ENCODE assay signal across 8 mouse cellular contexts in genomic region chr7:27228865-27229264, GRCm38 (mm10). TPM values are rescaled to one million over a fixed set of nuclear protein-coding genes. Genes with fewer than 3 reads are reported as not detected.
A peak's percentile ranks its signal among the peaks of the same experiment; 100 is the strongest.
DNase-seq lines count a peak whose midpoint lies in the region; ATAC-seq lines count a peak whose summit lies in the region.

No protein-coding gene starts in this region.

- peak overlapping the region; percentile 93 for H3K4me2 ChIP-seq in heart, embryonic 13.5 days
- H3K4me2 ChIP-seq in hindbrain, embryonic 12.5 days (replicated peaks): peak overlapping the region; percentile 90

- H3K4me3 ChIP-seq in heart, embryonic 13.5 days: peak overlapping the region; percentile 87
- peak overlapping the region; percentile 91 for H3K4me3 ChIP-seq in hindbrain, embryonic 12.5 days
- peak overlapping the region; percentile 80 for H3K4me3 ChIP-seq in midbrain, embryonic 10.5 days

- H3K27ac ChIP-seq in heart, embryonic 13.5 days (replicated peaks): peak overlapping the region; percentile 89
- peak overlapping the region; percentile 89 for H3K27ac ChIP-seq in hindbrain, embryonic 12.5 days
- peak overlapping the region; percentile 92 for H3K27ac ChIP-seq in midbrain, embryonic 10.5 days (replicated peaks)

- no peaks in the 10 kb centered on the region for H3K9me3 ChIP-seq in heart, embryonic 13.5 days
- no peaks in the 10 kb centered on the region for H3K9me3 ChIP-seq in hindbrain, embryonic 12.5 days (replicated peaks)
- H3K9me3 ChIP-seq in midbrain, embryonic 10.5 days (replicated peaks): no peaks in the 10 kb centered on the region

- intact Hi-C loops in heart, postnatal 36 days (cut with DNase I): no loop called here

- no peak for ATAC-seq in heart, embryonic 13.5 days (ENCODE audit: extremely low read depth, insufficient number of reproducible peaks, low FRiP score, low TSS enrichment)
- ATAC-seq in hindbrain, embryonic 12.5 days (ENCODE audit: low FRiP score): no peak

- H3K27me3 ChIP-seq in heart, embryonic 13.5 days (replicated peaks): no peaks in the 10 kb centered on the region
- no peaks in the 10 kb centered on the region for H3K27me3 ChIP-seq in hindbrain, embryonic 12.5 days
- no peaks in the 10 kb centered on the region for H3K27me3 ChIP-seq in midbrain, embryonic 10.5 days (ENCODE audit: low read depth, poor library complexity, severe bottlenecking)

- 20% methylated on average over 6 of the region's 6 CpGs for WGBS in heart, embryonic 13.5 days
- 15% methylated on average over 6 of the region's 6 CpGs for WGBS in hindbrain, embryonic 12.5 days
- WGBS in midbrain, embryonic 10.5 days: 22% methylated on average over 6 of the region's 6 CpGs

- no peak for DNase-seq in heart, postnatal 36 days
- peak; percentile 9 for DNase-seq in T-cell, adult 2 months (ENCODE audit: low spot score)
- DNase-seq in midbrain, embryonic 10.5 days (ENCODE audit: low spot score): no peak
- DNase-seq in right cerebral cortex, postnatal 10 days (ENCODE audit: low spot score in 2 of 2): no peak
- no peak for DNase-seq in right cerebral cortex, postnatal 36 days (ENCODE audit: low spot score in 2 of 2)
- no peak for DNase-seq in embryo, embryonic 11 days

- peaks cover 57% of the 10 kb centered on the region for H3K4me1 ChIP-seq in heart, embryonic 13.5 days
- peaks cover 52% of the 10 kb centered on the region for H3K4me1 ChIP-seq in hindbrain, embryonic 12.5 days
- H3K4me1 ChIP-seq in midbrain, embryonic 10.5 days: peaks cover 67% of the 10 kb centered on the region

- peak overlapping the region; percentile 85 for H3K9ac ChIP-seq in heart, embryonic 13.5 days
- H3K9ac ChIP-seq in hindbrain, embryonic 12.5 days: peak overlapping the region; percentile 87

- no peaks in the 10 kb centered on the region for H3K36me3 ChIP-seq in heart, embryonic 13.5 days
- no peaks in the 10 kb centered on the region for H3K36me3 ChIP-seq in hindbrain, embryonic 12.5 days
- peaks cover 6% of the 10 kb centered on the region; the same call in 1 of the 2 replicates for H3K36me3 ChIP-seq in midbrain, embryonic 10.5 days

RNA-seq across cellular contexts. Expression of gene Itpkc, which starts 0.4 kb away (rescaled TPM):
- polyA plus RNA-seq in heart, embryonic 13.5 days (2015; fragmentation: Nextera tagmentation; extraction: Ambion mirVana): 2.3 and 3.3 TPM in 2 replicates
- total RNA-seq in heart, postnatal 36 days (2021): 1 to 10 TPM; 5.1 to 5.6 TPM
- polyA plus RNA-seq in hindbrain, embryonic 12.5 days (2016; fragmentation: Nextera tagmentation; extraction: Ambion mirVana): 10.2 and 10.7 TPM in 2 replicates
- 5.3 and 5.9 TPM in 2 replicates for polyA plus RNA-seq in midbrain, embryonic 10.5 days (2016; fragmentation: Nextera tagmentation; extraction: Ambion mirVana)

RNA-seq across cellular contexts. Expression of gene Coq8b, which starts 4.0 kb away (rescaled TPM):
- 10.2 and 12.0 TPM in 2 replicates for polyA plus RNA-seq in heart, embryonic 13.5 days (2015; fragmentation: Nextera tagmentation; extraction: Ambion mirVana)
- total RNA-seq in heart, postnatal 36 days (2021): 10 to 100 TPM in 1 of 2 experiments, 1 to 10 TPM in 1; 8.8 to 11.2 TPM
- 23.2 and 24.3 TPM in 2 replicates for polyA plus RNA-seq in hindbrain, embryonic 12.5 days (2016; fragmentation: Nextera tagmentation; extraction: Ambion mirVana)
- 23.1 and 24.1 TPM in 2 replicates for polyA plus RNA-seq in midbrain, embryonic 10.5 days (2016; fragmentation: Nextera tagmentation; extraction: Ambion mirVana)

RNA-seq across cellular contexts. Expression of gene Numbl, which starts 29.4 kb away (rescaled TPM):
- 8.3 and 8.8 TPM in 2 replicates for polyA plus RNA-seq in heart, embryonic 13.5 days (2015; fragmentation: Nextera tagmentation; extraction: Ambion mirVana)
- total RNA-seq in heart, postnatal 36 days (2021): 1 to 10 TPM; 5.7 to 6.1 TPM
- polyA plus RNA-seq in hindbrain, embryonic 12.5 days (2016; fragmentation: Nextera tagmentation; extraction: Ambion mirVana): 60.2 and 63.0 TPM in 2 replicates
- polyA plus RNA-seq in midbrain, embryonic 10.5 days (2016; fragmentation: Nextera tagmentation; extraction: Ambion mirVana): 21.0 and 25.7 TPM in 2 replicates

RNA-seq across cellular contexts. Expression of gene Snrpa, which starts 32.8 kb away (rescaled TPM):
- polyA plus RNA-seq in heart, embryonic 13.5 days (2015; fragmentation: Nextera tagmentation; extraction: Ambion mirVana): 158 TPM in 2 replicates
- total RNA-seq in heart, postnatal 36 days (2021): 10 to 100 TPM; 35.4 to 41.9 TPM
- 233 and 254 TPM in 2 replicates for polyA plus RNA-seq in hindbrain, embryonic 12.5 days (2016; fragmentation: Nextera tagmentation; extraction: Ambion mirVana)
- polyA plus RNA-seq in midbrain, embryonic 10.5 days (2016; fragmentation: Nextera tagmentation; extraction: Ambion mirVana): 399 and 409 TPM in 2 replicates

RNA-seq across cellular contexts. Expression of gene BC024978, which starts 33.3 kb away (rescaled TPM):
- 2.9 and 3.1 TPM in 2 replicates for polyA plus RNA-seq in heart, embryonic 13.5 days (2015; fragmentation: Nextera tagmentation; extraction: Ambion mirVana)
- 10 to 100 TPM; 16.3 to 16.6 TPM for total RNA-seq in heart, postnatal 36 days (2021)
- 3.2 and 3.9 TPM in 2 replicates for polyA plus RNA-seq in hindbrain, embryonic 12.5 days (2016; fragmentation: Nextera tagmentation; extraction: Ambion mirVana)
- 3.5 and 4.2 TPM in 2 replicates for polyA plus RNA-seq in midbrain, embryonic 10.5 days (2016; fragmentation: Nextera tagmentation; extraction: Ambion mirVana)
